Comparison of ENCODE assay signal across 8 mouse cellular contexts in the genomic region with DNA sequence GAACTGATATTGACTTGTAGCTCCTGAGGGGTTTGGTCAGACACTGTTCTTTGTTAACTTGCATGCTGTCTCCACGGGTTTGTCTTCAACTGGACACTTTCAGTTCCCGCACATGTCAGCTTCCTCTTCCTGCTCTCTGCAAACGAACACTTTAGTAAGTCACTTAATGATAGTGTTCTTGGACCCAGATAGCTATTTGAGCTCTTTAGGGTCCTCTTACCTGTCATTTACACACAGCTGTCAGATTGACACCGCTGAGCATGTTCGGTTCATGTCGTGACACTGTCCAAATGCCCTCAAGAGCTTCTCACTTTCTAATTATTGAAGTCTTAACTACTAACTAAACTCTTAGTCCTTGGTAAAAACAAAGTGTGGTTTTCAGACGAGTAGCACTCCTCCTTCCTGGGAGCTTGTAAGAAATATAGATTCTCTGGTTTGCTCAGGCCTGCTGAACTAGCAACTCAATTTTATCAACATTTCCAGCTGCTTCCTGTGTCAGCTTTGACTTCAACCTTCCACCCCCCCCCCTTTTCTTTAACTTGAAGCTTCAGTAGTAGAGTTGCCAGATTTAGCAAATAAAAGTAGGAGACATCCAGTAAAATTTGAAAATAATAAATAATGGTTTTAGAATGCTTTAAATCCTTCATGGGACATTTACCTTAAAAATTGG. TPM values are rescaled to one million over a fixed set of nuclear protein-coding genes. Genes with fewer than 3 reads are reported as not detected.
A peak's percentile ranks its signal among the peaks of the same experiment; 100 is the strongest.
DNase-seq lines count a peak whose midpoint lies in the region; ATAC-seq lines count a peak whose summit lies in the region.

A gene (plus strand): TSS at position 620 of the 670 bp plus-strand sequence.

- no peaks in the 10 kb centered on the region for H3K27me3 ChIP-seq in forebrain, embryonic 16.5 days (replicated peaks; ENCODE audit: control insufficient read depth, insufficient read depth, low read length)
- H3K27me3 ChIP-seq in hindbrain, embryonic 11.5 days (ENCODE audit: control insufficient read depth, insufficient read depth, low read length) = no peaks in the 10 kb centered on the region
- no peaks in the 10 kb centered on the region for H3K27me3 ChIP-seq in limb, embryonic 12.5 days

- H3K36me3 ChIP-seq in forebrain, embryonic 16.5 days (ENCODE audit: control insufficient read depth, insufficient read depth) = no peaks in the 10 kb centered on the region
- H3K36me3 ChIP-seq in hindbrain, embryonic 11.5 days (ENCODE audit: control insufficient read depth, insufficient read depth, low read length) = 0 out of 2 replicates have a peak, but pooled peaks cover 2% of the 10 kb centered on the region
- no peaks in the 10 kb centered on the region for H3K36me3 ChIP-seq in limb, embryonic 12.5 days

- no peak for ATAC-seq in forebrain, embryonic 16.5 days
- no peak for ATAC-seq in hindbrain, embryonic 11.5 days (ENCODE audit: low FRiP score)
- ATAC-seq in limb, embryonic 12.5 days (ENCODE audit: insufficient number of reproducible peaks, insufficient read depth, low FRiP score, low TSS enrichment, low read depth) = no peak
- peak; percentile 64 for ATAC-seq in monocyte, adult 5-6 weeks (replicated peaks; ENCODE audit: insufficient number of reproducible peaks, low FRiP score, low TSS enrichment, poor library complexity, severe bottlenecking)

- H3K4me3 ChIP-seq in forebrain, embryonic 16.5 days (replicated peaks; ENCODE audit: low read length) = peak within 1 kb of the TSS; percentile 87
- H3K4me3 ChIP-seq in hindbrain, embryonic 11.5 days (ENCODE audit: low read depth, low read length) = peak within 1 kb of the TSS; percentile 90
- peak within 1 kb of the TSS; percentile 91 for H3K4me3 ChIP-seq in limb, embryonic 12.5 days (replicated peaks)

- peaks cover 11% of the 10 kb centered on the region for H3K4me1 ChIP-seq in forebrain, embryonic 16.5 days (replicated peaks; ENCODE audit: control insufficient read depth, insufficient read depth, low read length)
- H3K4me1 ChIP-seq in hindbrain, embryonic 11.5 days (replicated peaks; ENCODE audit: control insufficient read depth, insufficient read depth, low read length) = no peaks in the 10 kb centered on the region
- H3K4me1 ChIP-seq in limb, embryonic 12.5 days (replicated peaks) = peaks cover 12% of the 10 kb centered on the region; the same call in 1 of the 2 replicates

- H3K9me3 ChIP-seq in forebrain, embryonic 16.5 days (ENCODE audit: control insufficient read depth, low read length) = peaks cover 1% of the 10 kb centered on the region; the same call in 1 of the 2 replicates
- H3K9me3 ChIP-seq in hindbrain, embryonic 11.5 days (ENCODE audit: control insufficient read depth, low read length) = no peaks in the 10 kb centered on the region
- H3K9me3 ChIP-seq in limb, embryonic 12.5 days = peaks cover 1% of the 10 kb centered on the region; the same call in 1 of the 2 replicates

- WGBS in forebrain, embryonic 16.5 days = 85% methylated on average over 7 of the region's 7 CpGs
- WGBS in hindbrain, embryonic 11.5 days = 83% methylated on average over 7 of the region's 7 CpGs
- 71% methylated on average over 7 of the region's 7 CpGs for WGBS in limb, embryonic 12.5 days

- DNase-seq in CD4-positive, CD25-positive, alpha-beta regulatory T cell, adult 2 months (ENCODE audit: low read depth, low spot score) = peak; percentile 54
- no peak for DNase-seq in adrenal gland, adult 18-20 months (ENCODE audit: low spot score in 2 of 2)
- no peak for DNase-seq in hindbrain, embryonic 11.5 days (ENCODE audit: low spot score)
- no peak for DNase-seq in right cerebral cortex, postnatal 25 days
- DNase-seq in testis, postnatal 10 days (ENCODE audit: low spot score) = no peak

- H3K9ac ChIP-seq in forebrain, embryonic 16.5 days (replicated peaks; ENCODE audit: low read depth, low read length) = peak within 1 kb of the TSS; percentile 88
- H3K9ac ChIP-seq in hindbrain, embryonic 11.5 days (ENCODE audit: low read depth, low read length) = peak within 1 kb of the TSS; percentile 90
- H3K9ac ChIP-seq in limb, embryonic 12.5 days (replicated peaks) = peak within 1 kb of the TSS; percentile 91

- peak within 1 kb of the TSS; percentile 95 for H3K27ac ChIP-seq in forebrain, embryonic 16.5 days (ENCODE audit: low read length)
- peak within 1 kb of the TSS; percentile 95 for H3K27ac ChIP-seq in hindbrain, embryonic 11.5 days (ENCODE audit: low read depth, low read length)
- H3K27ac ChIP-seq in limb, embryonic 12.5 days = peak within 1 kb of the TSS; percentile 95

- peak within 1 kb of the TSS; percentile 57 for H3K4me2 ChIP-seq in forebrain, embryonic 16.5 days (ENCODE audit: low read length)
- peak within 1 kb of the TSS; percentile 63 for H3K4me2 ChIP-seq in hindbrain, embryonic 11.5 days (replicated peaks; ENCODE audit: low read depth, low read length)
- H3K4me2 ChIP-seq in limb, embryonic 12.5 days = peak within 1 kb of the TSS; percentile 62

RNA-seq across cellular contexts. Expression of the gene that starts here (rescaled TPM):
- total RNA-seq in adrenal gland, adult 18-20 months (2021) = 100 to 1,000 TPM; 126 to 161 TPM
- 269 and 308 TPM in 2 replicates for polyA plus RNA-seq in forebrain, embryonic 16.5 days (2015; fragmentation: Nextera tagmentation; extraction: Ambion mirVana)
- 268 and 275 TPM in 2 replicates for polyA plus RNA-seq in hindbrain, embryonic 11.5 days (2014; fragmentation: Nextera tagmentation; extraction: Ambion mirVana)
- 186 and 193 TPM in 2 replicates for polyA plus RNA-seq in limb, embryonic 12.5 days (2016; fragmentation: Nextera tagmentation; extraction: Ambion mirVana)
- 472 to 775 TPM (median 753 TPM) in 3 replicates for total RNA-seq in monocyte, adult 5-6 weeks (2017)
